Mouse (Mus musculus) ES-Bruce4 (cell line): ENCODE data around the gene Tecpr1.

Source experiments
- CTCF ChIP-seq: IDR thresholded peaks from one replicate; pipeline ENCODE4 v1.8.1; 2011; ENCODE audit warnings: low read depth, low read length
- EP300 ChIP-seq: IDR thresholded peaks from 2 replicates; pipeline ENCODE4 v1.6.1; 2011; ENCODE audit warnings: low read depth, low read length; ENCODE audit not compliant: insufficient read depth
- POLR2A ChIP-seq: IDR thresholded peaks from one replicate; pipeline ENCODE4 v1.8.1; 2011; ENCODE audit warnings: low read length; ENCODE audit not compliant: insufficient read depth

- TF ChIP-seq POLR2A: no peak
- no peak for TF ChIP-seq CTCF
- no peak for TF ChIP-seq EP300
Measured at GRCm38 (mm10) chr5:144223899-144224816, 743 bp upstream of the Tecpr1 start.
